Mouse (Mus musculus) limb, embryonic 13.5 days (tissue): ENCODE measurements around the gene Gpt2. TPM values are rescaled to one million over a fixed set of nuclear protein-coding genes. Genes with fewer than 3 reads are reported as not detected.

ENCODE experiments used
- ATAC-seq: fragments of 200-750 bp; cut with Nextera tagmentation; 2 replicates; pipeline ENCODE4 v1.8.0; 2017; ENCODE audit warnings: low read depth, moderate number of reproducible peaks, moderate TSS enrichment; ENCODE audit not compliant: low FRiP score
- H3K27ac ChIP-seq: fragments of 300-500 bp; sonication (generic); 2 replicates; pipeline ENCODE4 v1.5.1; 2015; ENCODE audit warnings: inconsistent platforms, mild to moderate bottlenecking, moderate library complexity
- H3K27me3 ChIP-seq: fragments of 300-500 bp; sonication (generic); 2 replicates; pipeline ENCODE4 v1.6.1; 2015; ENCODE audit warnings: mild to moderate bottlenecking, inconsistent platforms
- H3K36me3 ChIP-seq: fragments of 300-500 bp; sonication (generic); 2 replicates; pipeline ENCODE4 v1.6.1; 2015; ENCODE audit warnings: inconsistent platforms, mild to moderate bottlenecking, moderate library complexity
- H3K4me1 ChIP-seq: fragments of 300-500 bp; sonication (generic); 2 replicates; pipeline ENCODE4 v1.6.1; 2015; ENCODE audit warnings: inconsistent platforms
- H3K4me2 ChIP-seq: fragments of 300-500 bp; sonication (generic); replicated peaks from 2 replicates; pipeline ENCODE4 v1.6.1; 2015; ENCODE audit warnings: inconsistent platforms, mild to moderate bottlenecking, moderate library complexity
- H3K4me3 ChIP-seq: fragments of 300-500 bp; sonication (generic); 2 replicates; pipeline ENCODE4 v1.5.1; 2015; ENCODE audit warnings: moderate library complexity, mild to moderate bottlenecking, inconsistent platforms
- H3K9ac ChIP-seq: fragments of 300-500 bp; sonication (generic); 2 replicates; pipeline ENCODE4 v1.6.1; 2015; ENCODE audit warnings: mild to moderate bottlenecking, inconsistent platforms
- H3K9me3 ChIP-seq: fragments of 300-500 bp; sonication (generic); 2 replicates; pipeline ENCODE4 v1.6.1; 2016; ENCODE audit warnings: inconsistent platforms
- WGBS: fragments of 180-500 bp; shearing (Covaris S2); methylation state at CpG from one replicate; pipeline ENCODE4 v1.1.7; 2015; 5-methylcytosine and 5-hydroxymethylcytosine counted together
- polyA plus RNA-seq: library from polyadenylated mRNA; unstranded; fragments of >200 nt; fragmentation: Nextera tagmentation; extraction: Ambion mirVana; gene quantifications from 2 replicates; pipeline ENCODE4 v1.2.1, GENCODE M21; 2015

Gene Gpt2
- polyA plus RNA-seq, 1 experiment from 2014 or later: 43.6 TPM

DNA sequence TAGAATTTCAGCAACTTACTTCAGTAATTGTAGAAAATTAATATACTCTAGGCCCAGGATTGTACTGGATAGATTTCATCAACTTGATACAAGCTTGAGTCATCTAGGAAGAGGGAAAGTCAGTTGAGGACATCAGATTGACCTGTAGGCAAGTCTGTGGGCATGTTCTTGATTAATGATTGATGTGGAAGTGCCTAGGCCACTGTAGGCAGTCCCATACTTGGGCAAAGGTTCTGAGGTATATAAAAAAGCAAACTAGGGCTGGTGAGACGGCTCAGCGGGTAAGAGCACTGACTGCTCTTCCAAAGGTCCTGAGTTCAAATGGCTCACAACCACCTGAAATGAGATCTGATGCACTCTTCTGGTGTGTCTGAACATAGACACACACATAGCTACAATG is 75.4 kb downstream of the Gpt2 start:
- H3K36me3 ChIP-seq: no peaks in the 10 kb centered on the region
- WGBS: 92% methylated on average over 2 of the region's 2 CpGs
- no peak for ATAC-seq
- H3K4me1 ChIP-seq: no peaks in the 10 kb centered on the region
- no peaks in the 10 kb centered on the region for H3K9me3 ChIP-seq
- H3K9ac ChIP-seq: no peak overlapping the region
- H3K27ac ChIP-seq: no peak overlapping the region
- no peak overlapping the region for H3K4me2 ChIP-seq
- no peaks in the 10 kb centered on the region for H3K27me3 ChIP-seq
- H3K4me3 ChIP-seq: no peak overlapping the region

DNA sequence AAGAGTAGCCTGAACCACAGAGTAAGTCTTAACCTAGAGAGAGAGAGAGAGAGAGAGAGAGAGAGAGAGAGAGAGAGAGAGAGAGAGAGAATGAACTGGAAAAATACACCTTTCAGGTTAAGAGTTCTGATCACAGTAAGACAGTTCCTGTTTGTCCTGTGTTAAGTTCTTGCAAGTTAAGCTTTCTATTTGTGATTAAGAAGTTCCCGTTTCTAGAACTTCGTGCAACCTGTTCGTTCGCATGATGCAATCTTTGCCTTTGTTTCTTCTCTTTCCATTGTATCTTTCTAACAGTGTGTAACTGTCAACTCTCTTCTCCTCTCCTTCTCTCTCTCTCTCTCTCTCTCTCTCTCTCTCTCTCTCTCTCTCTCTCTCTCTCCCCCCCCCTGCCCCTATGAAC is 78.1 kb downstream of the Gpt2 start:
- no peak overlapping the region for H3K4me3 ChIP-seq
- no peaks in the 10 kb centered on the region for H3K4me1 ChIP-seq
- H3K4me2 ChIP-seq: no peak overlapping the region
- 89% methylated on average over 4 of the region's 4 CpGs for WGBS
- H3K36me3 ChIP-seq: no peaks in the 10 kb centered on the region
- H3K9me3 ChIP-seq: no peaks in the 10 kb centered on the region
- no peaks in the 10 kb centered on the region for H3K27me3 ChIP-seq
- no peak overlapping the region for H3K27ac ChIP-seq
- no peak for ATAC-seq
- H3K9ac ChIP-seq: no peak overlapping the region

DNA sequence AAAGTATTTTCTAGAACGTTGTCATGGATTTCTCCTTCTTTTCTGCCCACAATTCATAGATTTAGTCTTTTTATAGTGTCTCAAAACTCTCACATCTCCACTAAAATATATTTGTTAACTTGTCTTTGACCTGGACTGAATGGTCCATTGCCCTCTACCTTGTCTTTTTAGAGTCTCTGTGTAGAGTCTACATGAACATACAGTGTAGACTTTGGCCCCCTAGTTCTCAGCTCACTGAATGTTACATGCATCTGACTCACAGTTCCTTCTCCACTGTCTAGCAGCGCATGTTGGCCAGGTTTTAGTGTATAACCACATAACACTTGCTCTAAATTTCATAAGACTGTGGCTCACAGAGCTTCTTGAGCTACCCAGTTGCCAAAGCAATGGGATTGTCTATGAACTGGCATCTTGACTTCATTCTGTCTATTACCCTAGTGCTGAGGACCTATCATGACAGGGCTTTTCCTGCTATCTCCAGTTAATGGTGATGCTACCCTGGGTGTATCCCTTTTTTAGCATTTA is 81.7 kb downstream of the Gpt2 start:
- WGBS: 74% methylated on average over 2 of the region's 2 CpGs
- no peak overlapping the region for H3K4me2 ChIP-seq
- H3K27ac ChIP-seq: no peak overlapping the region

More for the DNA sequence above, 81.7 kb downstream of the Gpt2 start:
- Histone ChIP-seq H3K4me1 (no peaks in the 10 kb centered on the region), H3K9me3 (no peaks in the 10 kb centered on the region), H3K36me3 (no peaks in the 10 kb centered on the region), H3K4me3 (no peak overlapping the region), H3K9ac (no peak overlapping the region), H3K27me3 (no peaks in the 10 kb centered on the region)
- no peak for ATAC-seq

Other genes starting within 250 kb of the Gpt2 start
- 109 and 116 TPM in 2 replicates for gene Orc6, start 192.9 kb upstream of the Gpt2 start, polyA plus RNA-seq
- 128 and 136 TPM in 2 replicates for gene Vps35, start 192.8 kb upstream of the Gpt2 start, polyA plus RNA-seq
- 1.6 TPM in 2 replicates for gene Mylk3, start 106.2 kb upstream of the Gpt2 start, polyA plus RNA-seq
- 52.1 and 55.4 TPM in 2 replicates for gene 4921524J17Rik, start 59.7 kb upstream of the Gpt2 start, polyA plus RNA-seq
- 159 and 167 TPM in 2 replicates for gene Dnaja2, start 62.8 kb downstream of the Gpt2 start, polyA plus RNA-seq
- 9.6 and 11.3 TPM in 2 replicates for gene Neto2, start 208.3 kb downstream of the Gpt2 start, polyA plus RNA-seq